Mouse (Mus musculus): ENCODE measurements around the gene AC140267.1. TPM values are rescaled to one million over a fixed set of nuclear protein-coding genes. Genes with fewer than 3 reads are reported as not detected.

AC140267.1 gene
- total RNA-seq (2015), result 2.4 and 9.5 TPM in 2 replicates
- total RNA-seq (2017), result not detected in 2 replicates

DNA sequence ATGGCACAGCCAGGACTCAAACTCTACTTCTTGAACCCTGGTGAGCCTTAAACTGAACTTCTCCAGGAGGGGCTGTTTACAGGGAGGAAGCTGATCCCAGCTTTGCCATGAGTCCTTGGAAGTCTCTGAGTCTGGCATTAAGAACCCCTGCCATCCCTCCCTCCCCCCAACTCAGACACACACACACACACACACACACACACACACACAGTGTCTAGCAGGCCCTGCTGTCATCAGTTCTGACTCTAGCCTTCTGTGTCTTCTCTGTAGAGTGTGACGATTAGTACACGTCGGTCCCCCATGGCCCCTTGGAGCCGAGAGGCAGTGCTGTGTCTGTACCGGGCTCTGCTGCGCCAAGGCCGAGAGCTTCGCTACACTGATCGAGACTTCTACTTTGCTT, at the start of gene AC140267.1:
Gene AC140267.1, plus strand, starts transcription at position 301 of the 400 bp plus-strand sequence.
- no peak for ATAC-seq (ENCODE audit: poor library complexity, severe bottlenecking)

DNA sequence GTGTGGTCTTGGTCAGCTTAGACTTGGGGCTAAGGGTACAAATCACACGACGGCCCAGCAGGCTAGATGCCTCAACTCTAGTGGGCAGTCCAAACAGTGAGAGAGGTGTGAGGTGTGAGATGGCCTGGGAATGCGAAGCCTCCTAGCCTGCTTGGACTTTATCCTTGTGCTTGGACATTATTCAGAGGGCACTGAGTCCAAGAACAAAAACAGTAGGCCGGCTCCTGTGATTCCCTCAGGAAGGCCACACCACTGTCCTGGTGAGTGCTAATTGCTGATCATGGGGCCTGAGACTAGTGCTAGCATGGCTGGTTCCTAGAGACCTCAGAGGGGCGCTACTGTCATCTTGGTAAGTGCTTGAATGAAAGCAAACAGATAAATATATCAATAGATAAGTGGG, 46.7 kb upstream of the AC140267.1 start:
- no peak for ATAC-seq (ENCODE audit: poor library complexity, severe bottlenecking)

DNA sequence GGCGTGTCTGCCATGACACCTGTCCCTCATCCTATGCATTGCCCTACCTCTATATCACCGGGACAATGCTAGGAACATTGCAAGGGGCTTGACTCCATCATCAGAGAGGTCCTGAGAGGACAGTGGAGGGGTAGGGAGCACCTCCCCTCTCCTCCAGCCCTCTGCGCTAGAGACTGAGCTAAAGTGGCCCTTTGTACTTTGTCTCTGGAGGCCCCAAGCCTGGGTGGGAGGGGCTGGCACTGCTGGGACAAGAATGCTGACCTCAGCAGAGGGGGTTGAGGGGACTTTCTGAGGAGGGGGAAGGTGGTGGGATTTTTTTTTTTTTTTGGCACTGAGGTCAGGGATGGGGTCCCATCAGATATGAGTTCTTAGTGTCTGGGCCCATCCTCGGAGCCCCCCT, 45.6 kb upstream of the AC140267.1 start:
- no peak for ATAC-seq (ENCODE audit: poor library complexity, severe bottlenecking)

DNA sequence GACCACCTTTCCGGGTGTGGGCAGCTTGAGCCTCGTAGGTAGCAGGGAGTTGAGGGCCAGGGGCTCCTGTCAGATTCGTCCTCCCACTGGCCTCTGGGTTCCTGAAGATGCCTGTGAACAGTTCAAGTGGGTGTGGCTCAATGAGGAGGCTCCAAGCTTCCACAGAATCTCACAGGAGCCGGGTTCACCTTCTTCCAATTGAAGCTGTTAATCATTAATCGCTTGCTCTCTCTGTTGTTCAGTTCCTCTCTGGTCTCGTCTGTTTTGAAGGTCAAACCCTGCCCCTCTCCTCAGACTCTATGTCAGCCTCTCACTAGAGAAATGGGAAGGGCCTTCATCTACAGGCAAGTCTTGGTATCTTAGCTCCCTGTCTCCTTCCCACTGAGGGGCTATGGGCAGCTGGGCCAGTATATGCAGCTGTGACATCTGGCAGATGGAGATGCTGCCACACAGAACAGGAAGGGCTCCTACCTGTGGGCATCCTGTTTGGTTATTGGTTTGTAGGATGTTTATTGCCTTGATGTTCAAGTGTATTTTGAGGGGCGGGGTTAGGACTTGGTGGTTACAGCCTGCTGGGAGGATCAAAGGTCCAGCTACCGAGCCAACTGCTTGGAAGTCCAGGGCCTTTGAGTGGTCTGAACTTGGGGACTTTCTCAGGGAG, 43.9 kb upstream of the AC140267.1 start:
- ATAC-seq (ENCODE audit: poor library complexity, severe bottlenecking), result no peak

DNA sequence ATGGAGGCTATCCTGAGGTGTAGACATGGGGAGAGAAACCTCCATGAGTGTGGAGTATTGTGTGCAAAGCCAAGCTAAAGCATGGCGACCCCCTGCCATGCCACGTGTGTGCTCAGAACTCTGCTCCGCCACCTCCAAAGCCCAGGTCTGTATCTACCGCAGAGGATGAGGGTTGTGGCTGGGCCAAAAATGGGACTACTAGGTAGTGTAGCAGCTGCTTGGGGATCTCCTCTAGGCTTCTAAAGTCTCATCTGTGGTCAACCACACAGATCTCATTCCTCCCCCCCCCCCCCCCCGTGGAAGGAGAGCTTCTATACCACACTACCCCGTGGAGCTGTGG, 43.4 kb upstream of the AC140267.1 start:
- no peak for ATAC-seq (ENCODE audit: poor library complexity, severe bottlenecking)

DNA sequence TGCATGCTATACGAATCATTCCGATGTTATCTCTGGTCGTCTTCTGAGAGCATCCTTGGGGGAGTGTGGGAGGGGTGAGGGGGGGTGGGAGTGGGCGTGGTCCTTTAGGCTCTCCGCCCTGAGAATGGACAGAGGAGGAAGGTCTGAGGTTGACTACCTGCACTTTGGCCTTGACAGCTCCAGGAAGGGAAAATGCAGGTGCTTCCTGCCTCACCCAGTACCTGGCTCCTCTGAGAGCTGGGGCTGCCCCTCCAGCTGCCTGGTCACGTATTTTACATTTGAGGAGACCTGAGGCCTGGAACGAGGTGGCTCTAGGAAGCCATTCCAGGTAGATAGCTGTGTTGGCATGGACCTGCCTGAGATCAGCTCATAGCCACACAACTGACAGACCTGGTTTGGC, 42.8 kb upstream of the AC140267.1 start:
- ATAC-seq (ENCODE audit: poor library complexity, severe bottlenecking), result no peak

DNA sequence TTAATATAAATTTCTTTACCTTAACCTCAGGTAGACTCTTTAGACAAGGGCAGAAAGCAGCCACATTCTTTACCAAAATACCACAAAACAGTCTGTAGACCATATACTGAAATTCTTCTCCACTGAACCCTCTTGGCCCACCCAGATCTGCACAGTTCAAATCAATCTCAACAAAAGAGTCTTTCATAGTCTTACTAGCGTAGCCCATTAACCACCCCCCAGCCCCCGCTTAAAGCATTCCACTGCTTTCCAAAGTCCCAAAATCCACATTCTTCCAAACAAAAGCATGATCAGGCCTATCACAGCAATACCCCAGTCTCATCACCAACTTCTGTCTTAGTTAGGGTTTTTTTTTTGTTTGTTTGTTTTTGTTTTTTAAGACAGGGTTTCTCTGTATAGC, 36.1 kb upstream of the AC140267.1 start:
- no peak for ATAC-seq (ENCODE audit: poor library complexity, severe bottlenecking)

DNA sequence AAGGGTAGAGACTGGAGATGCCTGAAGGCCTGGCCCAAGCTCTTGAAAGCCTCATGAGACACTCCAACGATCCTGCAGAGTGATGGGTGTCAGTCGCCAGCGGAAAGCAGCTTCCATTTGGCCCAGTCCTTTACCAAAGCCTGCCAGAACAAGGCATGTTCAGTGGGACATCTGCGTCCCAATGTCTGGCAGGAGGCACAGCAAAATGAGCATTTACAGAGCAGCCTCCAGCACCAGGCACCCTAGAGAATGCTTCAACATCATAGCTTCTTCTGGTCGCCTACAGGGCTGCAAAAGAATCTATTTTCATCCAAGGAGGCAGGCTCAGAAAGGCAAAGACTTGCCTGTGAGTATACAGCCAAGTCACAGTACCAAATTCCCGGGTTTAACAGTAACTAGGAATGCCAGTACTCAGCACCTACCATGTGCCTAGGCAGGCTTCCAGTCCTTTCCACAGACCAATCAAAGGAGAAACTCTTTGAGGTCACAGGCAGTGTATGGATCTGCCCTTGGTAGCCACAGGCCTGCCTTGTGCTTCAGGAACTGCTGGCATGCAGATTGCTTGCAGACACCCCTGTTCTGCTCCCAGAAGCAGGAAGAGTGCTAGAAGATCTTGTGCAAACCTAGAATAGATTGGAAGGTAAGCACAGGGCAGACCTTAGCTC, 33.4 kb upstream of the AC140267.1 start:
- ATAC-seq (ENCODE audit: poor library complexity, severe bottlenecking), result no peak

DNA sequence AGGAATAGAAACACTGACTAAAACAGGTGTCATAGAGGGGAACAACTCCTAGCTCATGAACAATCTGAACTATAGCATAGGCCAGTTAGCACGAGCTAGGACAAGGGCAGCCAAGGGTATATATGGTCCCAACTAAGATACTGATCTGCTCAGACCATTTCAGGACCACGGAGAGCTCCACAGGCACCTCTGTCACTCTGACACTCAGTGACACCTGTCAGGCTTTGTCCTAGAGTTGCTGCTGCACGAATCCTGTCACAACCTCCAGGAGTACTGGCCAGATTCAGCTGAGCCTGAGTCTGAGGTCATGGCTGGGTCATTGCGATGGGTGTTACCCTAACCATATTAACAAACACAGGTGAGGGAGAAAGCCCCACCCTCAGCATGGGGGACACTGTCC, 32.2 kb upstream of the AC140267.1 start:
- no peak for ATAC-seq (ENCODE audit: poor library complexity, severe bottlenecking)

DNA sequence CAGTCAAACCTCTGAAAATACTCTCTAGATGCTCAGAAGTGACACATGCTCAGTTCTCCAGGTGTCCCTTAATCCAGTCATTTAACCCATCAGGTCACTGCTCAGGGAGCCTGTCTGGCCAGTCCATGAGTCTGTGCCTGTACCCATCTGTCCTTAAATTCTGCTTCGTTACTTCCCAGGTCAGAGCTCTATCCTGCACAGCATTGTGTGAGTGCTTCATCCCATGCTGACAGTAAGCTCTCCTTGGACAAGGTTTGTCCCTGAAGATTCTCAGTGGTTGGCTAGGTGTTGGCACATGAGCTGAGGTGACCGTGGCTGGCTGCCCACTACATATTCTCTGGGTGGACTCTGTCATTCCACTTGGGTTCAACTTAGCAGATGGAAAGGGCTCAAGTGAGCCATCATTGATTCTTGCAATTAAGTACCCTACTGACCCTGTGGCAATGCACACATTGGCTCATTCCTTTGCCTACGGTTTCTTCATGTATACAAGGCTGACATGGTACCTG, 29.5 kb upstream of the AC140267.1 start:
- ATAC-seq (ENCODE audit: poor library complexity, severe bottlenecking), result no peak

DNA sequence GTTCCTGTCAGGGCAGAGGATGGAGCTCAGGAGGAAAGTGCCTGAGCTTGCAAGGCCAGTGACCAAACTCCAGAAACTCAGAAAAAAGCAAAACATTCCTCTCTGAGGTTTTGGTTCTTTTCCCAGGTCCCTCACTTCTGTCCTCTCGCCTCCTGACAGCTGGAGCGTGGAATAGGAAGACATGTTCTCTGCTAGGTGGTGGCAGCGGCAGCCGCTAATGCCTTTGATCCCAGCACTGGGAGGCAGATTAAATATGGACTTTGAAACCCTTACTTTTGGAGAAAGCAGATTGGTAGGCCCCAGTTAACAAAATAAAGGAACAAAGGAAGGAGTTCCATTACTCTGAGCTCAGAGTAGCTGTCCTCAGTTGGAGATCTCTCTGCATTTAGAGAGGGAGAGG, 27.2 kb upstream of the AC140267.1 start:
- no peak for ATAC-seq (ENCODE audit: poor library complexity, severe bottlenecking)

DNA sequence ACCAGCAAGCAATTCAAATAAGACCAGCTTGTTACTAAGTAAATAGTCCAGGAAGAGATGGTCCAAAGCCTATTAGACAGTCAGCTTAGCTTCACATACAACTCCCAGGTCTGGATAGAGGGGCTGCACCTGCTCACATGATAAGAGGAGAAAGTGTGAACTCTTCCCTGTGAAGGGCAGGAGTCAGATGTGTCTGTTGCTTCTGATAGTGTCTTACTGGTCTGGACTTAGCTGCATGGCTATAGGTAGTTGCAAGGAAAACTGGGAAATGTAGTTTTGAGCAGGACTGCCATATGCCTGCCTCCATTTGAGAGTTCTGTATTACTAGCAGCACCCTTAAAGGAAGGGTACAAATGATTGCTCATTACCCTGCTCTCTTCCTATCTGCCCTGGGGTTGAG, 21.9 kb upstream of the AC140267.1 start:
- no peak for ATAC-seq (ENCODE audit: poor library complexity, severe bottlenecking)

DNA sequence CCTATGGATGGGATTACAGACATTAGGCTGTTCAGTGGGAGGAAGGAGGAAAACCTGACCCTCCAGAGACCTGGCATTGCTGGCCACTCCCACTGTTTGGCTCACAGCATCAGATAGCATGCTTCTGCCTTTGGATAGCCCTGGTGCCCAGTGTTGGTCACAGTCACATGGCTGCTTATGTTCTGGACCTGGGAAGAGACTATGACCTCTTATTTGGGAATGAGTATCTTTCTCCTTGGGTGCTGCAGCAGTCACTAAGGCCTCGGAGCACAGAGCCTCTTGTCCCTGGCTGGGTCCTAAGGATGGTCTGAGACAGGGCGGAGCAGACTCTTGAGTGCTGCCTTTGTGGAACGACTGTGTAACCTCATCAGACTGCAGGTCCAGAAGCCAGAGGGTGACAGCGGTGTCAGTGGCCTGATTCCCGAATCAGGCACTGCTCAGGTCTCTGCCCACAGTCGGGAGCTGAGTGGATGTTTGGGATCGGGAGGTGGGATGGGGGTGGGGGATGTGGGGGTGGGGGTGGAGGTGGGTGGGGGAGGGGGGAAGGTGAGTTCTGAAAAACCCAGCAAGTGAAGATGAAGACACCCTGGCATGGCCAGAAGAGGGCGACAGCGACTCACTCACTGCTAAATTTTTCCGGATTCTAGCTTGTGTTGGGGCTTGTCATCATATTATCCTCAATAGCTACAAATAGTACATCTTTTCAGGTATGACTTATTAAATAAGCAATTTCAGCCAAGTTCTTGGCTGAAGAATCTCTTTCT, 19.7 kb upstream of the AC140267.1 start:
- ATAC-seq (ENCODE audit: poor library complexity, severe bottlenecking), result no peak

DNA sequence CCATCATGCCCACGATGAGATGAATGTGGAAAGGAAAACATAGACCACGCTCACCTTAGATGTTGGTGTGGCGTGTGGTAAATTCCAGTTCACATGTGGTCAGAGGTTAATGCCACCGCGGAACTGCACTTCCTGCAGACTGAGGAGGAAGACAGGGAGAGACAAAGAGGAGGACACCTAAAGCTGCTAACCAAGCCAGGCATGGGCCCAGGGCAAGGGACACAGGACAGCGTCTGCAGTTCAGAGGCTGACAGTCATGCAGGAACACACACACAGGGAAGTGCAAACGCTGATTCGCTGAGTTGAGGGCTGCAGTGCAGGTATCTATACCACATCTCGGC, 19.2 kb upstream of the AC140267.1 start:
- no peak for ATAC-seq (ENCODE audit: poor library complexity, severe bottlenecking)

DNA sequence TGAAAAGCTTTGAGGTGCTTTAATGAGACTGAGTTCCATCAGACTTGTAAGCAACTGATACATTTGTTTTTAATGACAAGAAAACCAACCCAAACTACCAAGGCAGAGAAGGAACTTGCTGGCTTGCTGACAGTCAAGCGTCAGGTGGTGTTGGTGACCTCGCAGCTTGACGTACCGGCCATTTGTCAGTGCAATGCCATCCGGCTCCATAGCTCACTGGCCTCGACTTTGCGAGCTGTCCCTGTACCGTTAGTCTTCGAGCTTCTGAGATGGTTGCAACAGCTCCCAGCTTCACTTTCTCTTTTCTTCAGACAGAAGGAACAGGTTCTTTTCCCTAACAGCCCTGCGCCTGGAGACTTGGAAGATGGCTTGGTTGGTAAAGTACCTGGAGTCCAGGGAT, 18.2 kb upstream of the AC140267.1 start:
- ATAC-seq (ENCODE audit: poor library complexity, severe bottlenecking), result no peak

DNA sequence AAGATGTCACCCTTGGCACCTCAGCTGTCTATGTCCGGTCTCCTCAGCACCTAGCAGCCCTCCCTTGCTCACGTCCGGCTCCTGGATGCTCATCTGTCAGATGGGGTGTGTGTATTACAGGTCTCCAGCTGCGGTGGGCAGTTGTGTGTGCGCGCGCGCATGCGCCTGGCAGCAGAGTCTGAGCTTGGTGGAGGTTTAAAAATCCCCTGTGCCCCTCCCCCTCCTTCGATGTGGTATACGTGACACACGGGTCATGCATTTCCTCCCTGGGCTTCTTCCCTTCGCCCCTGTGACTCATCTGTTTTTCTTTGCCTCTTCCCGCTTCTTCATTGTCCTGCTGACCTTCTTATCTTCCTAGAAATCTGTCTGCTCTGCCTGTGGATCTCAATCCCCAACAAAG, 16.4 kb upstream of the AC140267.1 start:
- ATAC-seq (ENCODE audit: poor library complexity, severe bottlenecking), result peak; percentile 83

DNA sequence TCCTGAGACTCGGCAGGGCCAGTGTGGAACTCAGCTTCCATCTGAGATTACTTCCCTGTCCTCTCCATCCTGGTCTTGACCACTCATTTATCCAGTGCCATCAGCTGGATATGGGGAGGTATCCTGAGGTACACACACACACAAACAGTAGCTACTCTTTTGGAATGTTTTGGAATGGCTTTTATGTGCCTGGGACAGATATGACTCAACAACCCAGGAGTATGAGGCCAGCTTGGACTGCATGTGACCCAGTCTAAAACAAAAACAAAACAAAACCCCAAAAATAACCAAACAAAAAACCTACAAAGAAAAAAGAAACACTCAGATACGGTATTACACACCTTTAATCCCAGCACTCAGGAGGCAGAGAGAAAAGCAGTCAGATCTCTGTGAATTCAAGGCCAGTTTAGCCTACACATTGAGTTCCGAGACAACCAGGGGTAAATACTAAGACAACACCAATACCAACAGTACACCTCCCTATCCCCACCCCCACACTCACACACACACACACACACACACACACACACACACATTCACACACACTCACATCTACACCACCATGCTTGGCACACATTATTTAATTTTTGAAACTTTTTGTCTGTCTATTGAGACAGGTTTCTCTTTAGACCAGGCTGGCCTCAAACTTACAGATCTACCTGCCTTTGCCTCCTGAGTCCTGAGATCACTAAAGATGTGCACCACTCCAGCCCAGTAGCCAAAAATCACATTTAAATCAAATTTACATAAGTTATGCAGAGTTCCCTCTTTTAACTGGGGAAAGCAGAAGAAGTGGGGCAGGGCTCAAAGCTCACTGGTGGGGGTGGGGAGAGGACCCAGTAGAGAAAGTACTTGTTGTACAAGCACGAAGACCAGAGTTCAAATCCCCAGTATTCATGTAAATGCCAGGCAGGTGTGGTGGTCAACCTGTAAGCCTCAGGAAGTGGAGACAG, 15.7 kb upstream of the AC140267.1 start:
- peak; percentile 5; the same call in 1 of the 2 replicates for ATAC-seq (ENCODE audit: poor library complexity, severe bottlenecking)

DNA sequence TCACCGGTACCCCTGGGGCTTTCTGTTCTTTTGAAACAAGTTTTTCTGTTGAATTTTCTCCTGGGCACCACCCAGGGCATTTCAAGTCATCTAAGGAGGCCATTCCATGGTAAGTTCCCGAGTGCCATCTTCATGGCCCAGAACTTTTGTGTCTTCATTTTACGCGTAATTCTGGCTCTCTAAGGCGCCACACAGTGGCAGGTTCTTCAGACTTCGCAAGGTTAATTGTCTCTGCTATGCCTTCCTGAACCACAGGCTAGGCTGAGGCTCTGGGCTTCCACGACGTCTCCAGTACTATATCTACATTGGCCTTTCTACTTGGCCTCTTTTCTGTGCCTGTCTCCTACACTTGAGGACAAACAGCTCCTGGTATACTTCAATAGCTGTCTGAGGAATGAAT, 14.6 kb upstream of the AC140267.1 start:
- ATAC-seq (ENCODE audit: poor library complexity, severe bottlenecking), result no peak

DNA sequence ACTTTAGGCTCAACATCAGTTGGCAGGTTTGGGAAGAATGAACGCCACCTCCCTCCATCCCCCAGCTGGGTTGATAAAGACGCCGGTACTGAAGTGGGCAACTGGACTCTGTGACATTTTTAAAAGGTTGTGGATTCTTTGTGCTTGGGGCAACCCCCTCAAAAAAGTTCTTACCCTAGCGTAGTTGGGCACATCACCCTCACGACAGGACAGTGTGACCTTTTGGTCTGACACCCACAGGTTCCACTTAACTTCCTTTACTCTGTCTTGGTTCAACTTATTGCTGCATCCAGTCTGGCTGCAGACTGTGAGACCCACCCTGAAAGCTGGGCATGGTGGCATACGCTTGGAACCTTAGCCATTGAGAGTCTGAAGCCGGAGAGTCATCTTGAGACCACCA, 11.9 kb upstream of the AC140267.1 start:
- ATAC-seq (ENCODE audit: poor library complexity, severe bottlenecking), result no peak

DNA sequence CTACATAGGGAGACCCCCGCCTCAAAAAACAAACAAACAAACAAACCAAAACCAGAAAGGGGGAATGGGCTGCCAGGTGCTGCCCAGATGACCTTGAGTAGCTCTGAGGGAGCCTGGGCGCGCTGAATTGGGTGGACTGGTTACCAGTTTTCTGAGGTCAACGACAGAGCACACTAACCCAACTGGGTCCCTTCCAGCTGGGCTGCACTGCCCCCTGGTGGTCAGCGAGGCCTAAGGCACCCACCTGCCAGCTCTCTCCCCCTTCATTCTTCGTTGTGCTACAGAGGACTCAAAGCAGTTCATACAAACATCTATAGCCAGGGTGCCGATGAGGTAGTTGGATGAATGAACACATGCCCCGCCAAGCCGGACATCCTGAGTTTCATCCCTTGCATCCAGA, 10.4 kb upstream of the AC140267.1 start:
- ATAC-seq (ENCODE audit: poor library complexity, severe bottlenecking), result peak; percentile 99

DNA sequence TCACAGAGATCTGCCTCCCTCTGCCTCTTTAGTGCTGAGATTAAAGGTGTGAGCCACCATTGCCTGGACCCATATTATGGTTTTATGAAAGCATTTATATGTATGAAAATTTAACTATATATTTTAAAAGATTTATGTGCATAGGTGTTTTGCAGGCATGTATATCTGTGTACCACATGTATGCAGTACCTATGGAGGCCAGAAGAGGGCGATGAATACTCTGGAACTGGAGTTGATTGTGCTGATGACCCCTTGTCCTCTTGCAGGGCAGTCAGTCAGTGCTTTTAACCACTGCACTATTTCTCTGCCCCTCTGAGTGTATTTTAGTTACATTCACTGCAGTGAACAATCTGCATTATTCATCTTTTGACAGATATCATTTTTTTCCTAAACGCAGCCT, 9.8 kb upstream of the AC140267.1 start:
- ATAC-seq (ENCODE audit: poor library complexity, severe bottlenecking), result peak; percentile 81

All from megakaryocyte, adult 5-6 weeks (primary cell).